Mouse (Mus musculus) forebrain, embryonic 12.5 days (tissue): ENCODE measurements around the gene Aarsd1. TPM values are rescaled to one million over a fixed set of nuclear protein-coding genes. Genes with fewer than 3 reads are reported as not detected.
"Not testable (repeated sequence)": the region's sequence is repeated elsewhere in the genome, so short reads cannot be mapped to it uniquely, and the experiment has no call there.

Source experiments
- ATAC-seq: fragments of 200-750 bp; cut with Nextera tagmentation; 2 replicates; pipeline ENCODE4 v1.8.0; 2017; ENCODE audit warnings: moderate TSS enrichment; ENCODE audit not compliant: low FRiP score
- H3K27ac ChIP-seq: fragments of 300-500 bp; sonication (generic); 2 replicates; pipeline ENCODE4 v1.5.1; 2016; ENCODE audit warnings: mild to moderate bottlenecking
- H3K27me3 ChIP-seq: fragments of 300-500 bp; sonication (generic); 2 replicates; pipeline ENCODE4 v1.6.1; 2016; ENCODE audit warnings: mild to moderate bottlenecking
- H3K36me3 ChIP-seq: fragments of 300-500 bp; sonication (generic); replicated peaks from 2 replicates; pipeline ENCODE4 v1.6.1; 2016; ENCODE audit warnings: mild to moderate bottlenecking
- H3K4me1 ChIP-seq: fragments of 300-500 bp; sonication (generic); 2 replicates; pipeline ENCODE4 v1.6.1; 2016
- H3K4me2 ChIP-seq: fragments of 300-500 bp; sonication (generic); 2 replicates; pipeline ENCODE4 v1.6.1; 2016; ENCODE audit warnings: mild to moderate bottlenecking, moderate library complexity
- H3K4me3 ChIP-seq: fragments of 300-500 bp; sonication (generic); replicated peaks from 2 replicates; pipeline ENCODE4 v1.5.1; 2016; ENCODE audit warnings: mild to moderate bottlenecking
- H3K9ac ChIP-seq: fragments of 300-500 bp; sonication (generic); 2 replicates; pipeline ENCODE4 v1.6.1; 2016; ENCODE audit warnings: mild to moderate bottlenecking
- H3K9me3 ChIP-seq: fragments of 300-500 bp; sonication (generic); 2 replicates; pipeline ENCODE4 v1.6.1; 2016
- WGBS: fragments of 180-500 bp; shearing (Covaris S2); methylation state at CpG from one replicate; pipeline ENCODE4 v1.1.7; 2016; 5-methylcytosine and 5-hydroxymethylcytosine counted together
- polyA plus RNA-seq: library from polyadenylated mRNA; unstranded; fragments of >200 nt; fragmentation: Nextera tagmentation; extraction: Ambion mirVana; gene quantifications from 2 replicates; pipeline ENCODE4 v1.2.1, GENCODE M21; 2016

The Aarsd1 gene
- 94.3 and 98.7 TPM in 2 replicates for polyA plus RNA-seq

GRCm38 (mm10) chr11:101417101-101417855 is at the start of gene Aarsd1:
Gene Aarsd1, minus strand, starts transcription at chr11:101417615.
- Histone ChIP-seq H3K27me3 (no peaks in the 10 kb centered on the region), H3K4me2 (peak within 1 kb of the TSS; percentile 89), H3K4me3 (peak within 1 kb of the TSS; percentile 84), H3K27ac (peak within 1 kb of the TSS; percentile 82), H3K4me1 (peaks cover 8% of the 10 kb centered on the region), H3K36me3 (peaks cover 17% of the 10 kb centered on the region), H3K9ac (peak within 1 kb of the TSS; percentile 87), H3K9me3 (no peaks in the 10 kb centered on the region)
- WGBS, result 1% methylated on average over 45 of the region's 45 CpGs
- peak; percentile 86 for ATAC-seq

- 57% methylated on average over 5 of the region's 5 CpGs for WGBS
- not testable (repeated sequence) for H3K9me3 ChIP-seq, H3K27me3 ChIP-seq, H3K9ac ChIP-seq, ATAC-seq, H3K27ac ChIP-seq
- Histone ChIP-seq H3K4me2 (peak overlapping the region; percentile 88), H3K4me1 (peaks cover 75% of the 10 kb centered on the region), H3K36me3 (peaks cover 11% of the 10 kb centered on the region), H3K4me3 (peak overlapping the region; percentile 83)
Observed at GRCm38 (mm10) chr11:101466552-101466950, 49.1 kb upstream of the Aarsd1 start.

- peak within 1 kb of the TSS; percentile 88 for H3K27ac ChIP-seq
- 2% methylated on average over 60 of the region's 60 CpGs for WGBS
- peak; percentile 66 for ATAC-seq
- H3K36me3 ChIP-seq, result peaks cover 16% of the 10 kb centered on the region
- H3K4me3 ChIP-seq, result peak within 1 kb of the TSS; percentile 83
- peaks cover 9% of the 10 kb centered on the region; the same call in 1 of the 2 replicates for H3K27me3 ChIP-seq
- H3K4me1 ChIP-seq, result peaks cover 69% of the 10 kb centered on the region
- H3K4me2 ChIP-seq, result peak within 1 kb of the TSS; percentile 88
- no peaks in the 10 kb centered on the region for H3K9me3 ChIP-seq
- H3K9ac ChIP-seq, result peak within 1 kb of the TSS; percentile 75
Observed at GRCm38 (mm10) chr11:101465869-101466551, 48.6 kb upstream of the Aarsd1 start, which contains the start of gene Vat1. Gene Vat1, minus strand, starts transcription at chr11:101466230.

- Histone ChIP-seq H3K4me3 (peak overlapping the region; percentile 83), H3K36me3 (peaks cover 22% of the 10 kb centered on the region)
Observed at GRCm38 (mm10) chr11:101465101-101465868, 47.9 kb upstream of the Aarsd1 start.

GRCm38 (mm10) chr11:101464211-101465100 is 47.0 kb upstream of the Aarsd1 start, which contains the start of gene Rnd2:
Gene Rnd2, plus strand, starts transcription at chr11:101464999.
- ATAC-seq, result no peak
- Histone ChIP-seq H3K4me3 (peak within 1 kb of the TSS; percentile 83), H3K27me3 (peaks cover 9% of the 10 kb centered on the region; the same call in 1 of the 2 replicates), H3K36me3 (peaks cover 30% of the 10 kb centered on the region), H3K9me3 (no peaks in the 10 kb centered on the region), H3K27ac (peak within 1 kb of the TSS; percentile 88), H3K4me1 (peaks cover 62% of the 10 kb centered on the region), H3K9ac (peak within 1 kb of the TSS; percentile 75), H3K4me2 (peak within 1 kb of the TSS; percentile 88)
- 17% methylated on average over 12 of the region's 12 CpGs for WGBS

More at GRCm38 (mm10) chr11:101465101-101465868, 47.9 kb upstream of the Aarsd1 start:
- under 1% methylated on average over 49 of the region's 51 CpGs for WGBS
- H3K4me2 ChIP-seq, result peak overlapping the region; percentile 88
- peaks cover 64% of the 10 kb centered on the region for H3K4me1 ChIP-seq
- H3K27ac ChIP-seq, result peak overlapping the region; percentile 88
- ATAC-seq, result peak; percentile 27
- peak overlapping the region; percentile 75 for H3K9ac ChIP-seq
- H3K9me3 ChIP-seq, result no peaks in the 10 kb centered on the region
- H3K27me3 ChIP-seq, result peaks cover 9% of the 10 kb centered on the region; the same call in 1 of the 2 replicates

- peaks cover 54% of the 10 kb centered on the region for H3K4me1 ChIP-seq
- H3K4me3 ChIP-seq, result peak overlapping the region; percentile 83
- WGBS, result 40% methylated on average over 13 of the region's 13 CpGs
- H3K27ac ChIP-seq, result peak overlapping the region; percentile 36; the same call in 1 of the 2 replicates
- peak; percentile 61; the same call in 1 of the 2 replicates for ATAC-seq
- H3K9ac ChIP-seq, result peak overlapping the region; percentile 25; the same call in 1 of the 2 replicates
- no peaks in the 10 kb centered on the region for H3K9me3 ChIP-seq
- peaks cover 46% of the 10 kb centered on the region for H3K36me3 ChIP-seq
- H3K4me2 ChIP-seq, result peak overlapping the region; percentile 88
- peaks cover 9% of the 10 kb centered on the region; the same call in 1 of the 2 replicates for H3K27me3 ChIP-seq
Observed at GRCm38 (mm10) chr11:101462583-101463440, 45.4 kb upstream of the Aarsd1 start.

- peaks cover 48% of the 10 kb centered on the region for H3K4me1 ChIP-seq
- 78% methylated on average over 14 of the region's 14 CpGs for WGBS
- H3K36me3 ChIP-seq, result peaks cover 48% of the 10 kb centered on the region
- ATAC-seq, result 0 out of 2 replicates have a peak, but pooled peaks have one; percentile 1
- no peaks in the 10 kb centered on the region for H3K9me3 ChIP-seq
- H3K9ac ChIP-seq, result peak overlapping the region; percentile 25; the same call in 1 of the 2 replicates
- H3K4me3 ChIP-seq, result no peak overlapping the region
- H3K27ac ChIP-seq, result peak overlapping the region; percentile 36; the same call in 1 of the 2 replicates
- H3K4me2 ChIP-seq, result peak overlapping the region; percentile 88
- peaks cover 9% of the 10 kb centered on the region; the same call in 1 of the 2 replicates for H3K27me3 ChIP-seq
Observed at GRCm38 (mm10) chr11:101462141-101462540, 44.7 kb upstream of the Aarsd1 start.

GRCm38 (mm10) chr11:101460321-101460720 is 42.9 kb upstream of the Aarsd1 start:
- Histone ChIP-seq H3K4me2 (no peak overlapping the region), H3K27me3 (peaks cover 5% of the 10 kb centered on the region; the same call in 1 of the 2 replicates), H3K4me3 (no peak overlapping the region), H3K4me1 (peaks cover 39% of the 10 kb centered on the region), H3K36me3 (peaks cover 49% of the 10 kb centered on the region), H3K27ac (no peak overlapping the region), H3K9me3 (no peaks in the 10 kb centered on the region), H3K9ac (no peak overlapping the region)
- WGBS, result 90% methylated on average over 15 of the region's 15 CpGs
- no peak for ATAC-seq

GRCm38 (mm10) chr11:101459716-101460115 is 42.3 kb upstream of the Aarsd1 start:
- 39% methylated on average over 4 of the region's 6 CpGs for WGBS
- H3K9ac ChIP-seq, result no peak overlapping the region
- H3K27me3 ChIP-seq, result peaks cover under 1% of the 10 kb centered on the region; the same call in 1 of the 2 replicates
- H3K4me2 ChIP-seq, result no peak overlapping the region
- H3K4me1 ChIP-seq, result peaks cover 38% of the 10 kb centered on the region
- no peaks in the 10 kb centered on the region for H3K9me3 ChIP-seq
- peaks cover 49% of the 10 kb centered on the region for H3K36me3 ChIP-seq
- no peak overlapping the region for H3K4me3 ChIP-seq
- no peak for ATAC-seq
- no peak overlapping the region for H3K27ac ChIP-seq

- Histone ChIP-seq H3K4me1 (peaks cover 27% of the 10 kb centered on the region), H3K27ac (no peak overlapping the region), H3K36me3 (peaks cover 49% of the 10 kb centered on the region), H3K4me3 (no peak overlapping the region), H3K9me3 (no peaks in the 10 kb centered on the region), H3K4me2 (no peak overlapping the region), H3K9ac (no peak overlapping the region), H3K27me3 (no peaks in the 10 kb centered on the region)
- WGBS, result 87% methylated on average over 12 of the region's 12 CpGs
- ATAC-seq, result no peak
Observed at GRCm38 (mm10) chr11:101458217-101458616, 40.8 kb upstream of the Aarsd1 start.
